Mouse (Mus musculus) spleen, adult 2 months (tissue): ENCODE measurements around the gene Il9. TPM values are rescaled to one million over a fixed set of nuclear protein-coding genes. Genes with fewer than 3 reads are reported as not detected.

Experiments used
- DNase-seq, 2 experiments: peaks; one replicate each; pipeline versions ENCODE4 v3.0.0 to v3.0.0-alpha.2; 2012 to 2021; ENCODE audit warnings: low spot score in 2 of 2, low read depth in 1 of 2
- H3K27ac ChIP-seq: fragments of 200-500 bp; 2 replicates; pipeline ENCODE4 v1.5.1; 2012; ENCODE audit warnings: low read length, inconsistent platforms; ENCODE audit not compliant: insufficient read depth
- H3K27me3 ChIP-seq: fragments of 200-500 bp; 2 replicates; pipeline ENCODE4 v1.6.1; 2012; ENCODE audit warnings: mild to moderate bottlenecking, moderate library complexity, low read length, inconsistent platforms; ENCODE audit not compliant: control insufficient read depth, insufficient read depth
- H3K36me3 ChIP-seq: fragments of 200-500 bp; 2 replicates; pipeline ENCODE4 v1.6.1; 2012; ENCODE audit warnings: mild to moderate bottlenecking, low read length, inconsistent platforms; ENCODE audit not compliant: control insufficient read depth, insufficient read depth
- H3K4me1 ChIP-seq: fragments of 200-500 bp; 2 replicates; pipeline ENCODE4 v1.6.1; 2011; ENCODE audit warnings: inconsistent platforms; ENCODE audit not compliant: control insufficient read depth, insufficient read depth, insufficient read length
- H3K4me3 ChIP-seq: fragments of 200-500 bp; 2 replicates; pipeline ENCODE4 v1.5.1; 2011; ENCODE audit warnings: mild to moderate bottlenecking, inconsistent platforms; ENCODE audit not compliant: insufficient read depth, insufficient read length; ENCODE audit errors: extremely low read depth
- CTCF ChIP-seq: fragments of 200-500 bp; IDR thresholded peaks from 2 replicates; pipeline ENCODE4 v1.5.1; 2011; ENCODE audit warnings: mild to moderate bottlenecking, inconsistent platforms; ENCODE audit not compliant: insufficient read depth, insufficient read length, insufficient replicate concordance; ENCODE audit errors: extremely low read depth
- POLR2A ChIP-seq: fragments of 200-500 bp; IDR thresholded peaks from 2 replicates; pipeline ENCODE4 v1.6.1; 2011; ENCODE audit warnings: low read depth, low read length, inconsistent platforms
- WGBS: fragments of 180-500 bp; shearing (Covaris S2); methylation state at CpG from one replicate; pipeline ENCODE4 v1.1.7; 2018; 5-methylcytosine and 5-hydroxymethylcytosine counted together
- polyA plus RNA-seq: library from polyadenylated mRNA; depleted of rRNA; stranded (reverse); fragments of >200 nt; gene quantifications from 2 replicates; pipeline ENCODE4 v1.2.3, GENCODE M21; 2012; rRNA removed

Il9 gene
- polyA plus RNA-seq, 1 experiment: not detected

DNA sequence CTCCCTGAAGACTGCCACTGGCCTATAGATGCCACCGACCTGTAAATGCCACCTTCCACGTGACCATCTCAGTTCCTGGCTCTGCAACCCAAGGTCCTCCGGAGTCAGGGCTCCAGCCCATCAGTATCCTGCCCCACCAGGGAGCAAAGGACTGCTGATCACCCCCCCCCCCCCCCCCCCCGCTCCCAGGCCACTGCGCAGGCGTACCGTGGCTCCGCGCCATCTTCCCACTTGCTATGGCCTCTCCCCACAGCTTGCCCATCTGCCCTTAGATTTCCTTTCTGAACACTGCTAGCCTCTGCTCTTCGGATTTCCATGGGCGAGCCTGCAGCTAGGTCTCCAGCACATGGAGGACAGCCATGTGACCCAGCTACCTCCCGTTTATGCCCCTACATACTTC, 49.5 kb downstream of the Il9 start:
- Histone ChIP-seq H3K36me3 (no peaks in the 10 kb centered on the region), H3K27ac (no peak overlapping the region), H3K4me1 (no peaks in the 10 kb centered on the region), H3K4me3 (no peak overlapping the region), H3K27me3 (no peaks in the 10 kb centered on the region)
- DNase-seq: no peak
- TF ChIP-seq CTCF: no peak
- no peak for TF ChIP-seq POLR2A
- WGBS: 82% methylated on average over 11 of the region's 12 CpGs

Other genes starting within 250 kb of the Il9 start
- not detected in 2 replicates for gene Neurog1, start 230.1 kb downstream of the Il9 start, polyA plus RNA-seq
- gene Cxcl14, start 185.7 kb downstream of the Il9 start, polyA plus RNA-seq: 0.43 and 0.46 TPM in 2 replicates
- not detected in 2 replicates for gene Gm3045, start 55.7 kb downstream of the Il9 start, polyA plus RNA-seq
- gene Slc25a48, start 43.9 kb downstream of the Il9 start, polyA plus RNA-seq: 0.02 TPM in 2 replicates
- gene Fbxl21, start 40.2 kb upstream of the Il9 start, polyA plus RNA-seq: 0.26 and 0.41 TPM in 2 replicates
- gene Lect2, start 66.3 kb upstream of the Il9 start, polyA plus RNA-seq: not detected in 2 replicates
- gene Tgfbi, start 127.3 kb upstream of the Il9 start, polyA plus RNA-seq: 56.0 and 74.3 TPM in 2 replicates
- gene Smad5, start 220.8 kb upstream of the Il9 start, polyA plus RNA-seq: 10.2 and 12.0 TPM in 2 replicates